Mouse (Mus musculus) E14TG2a.4 (cell line): ENCODE measurements around the gene Gm5294.

Source experiments
- CTCF ChIP-seq: conservative IDR thresholded peaks from 2 replicates; pipeline ENCODE4 v1.5.1; 2014; ENCODE audit warnings: low read length
- NANOG ChIP-seq: IDR thresholded peaks from 2 replicates; pipeline ENCODE4 v1.6.1; 2014; ENCODE audit warnings: borderline replicate concordance, low read length, mixed read lengths
- POU5F1 ChIP-seq: IDR thresholded peaks from 2 replicates; pipeline ENCODE4 v1.6.1; 2014; ENCODE audit warnings: low read length, borderline replicate concordance

DNA sequence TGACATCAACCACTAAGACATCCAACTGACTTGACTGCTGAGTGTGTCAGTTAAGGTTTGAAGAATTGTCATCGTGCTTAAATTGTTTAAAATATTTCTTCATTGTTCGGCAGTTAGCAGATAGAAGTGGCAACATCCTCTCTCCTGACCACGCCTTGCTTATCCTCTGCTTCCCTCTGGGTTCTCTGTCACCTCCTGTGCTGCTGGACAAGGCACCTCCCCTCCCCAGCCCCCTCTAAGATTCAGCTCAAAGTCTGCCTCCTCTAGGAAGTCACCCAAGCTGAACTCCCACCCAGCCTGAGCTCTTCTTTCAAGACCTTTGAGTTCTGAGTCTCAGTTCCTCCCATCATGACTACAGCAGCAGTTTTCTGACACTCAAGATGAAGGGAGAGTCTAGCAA lies 15.0 kb downstream of the Gm5294 start:
- TF ChIP-seq CTCF (no peak), POU5F1 (no peak), NANOG (no peak)
